Mouse (Mus musculus) retina, postnatal 7 days (tissue): ENCODE data around the gene Ghrl.

Source experiments
- DNase-seq: peaks from one replicate; pipeline ENCODE4 v3.0.0-alpha.2; 2012; ENCODE audit warnings: low read depth, low spot score

Gene Ghrl

DNA sequence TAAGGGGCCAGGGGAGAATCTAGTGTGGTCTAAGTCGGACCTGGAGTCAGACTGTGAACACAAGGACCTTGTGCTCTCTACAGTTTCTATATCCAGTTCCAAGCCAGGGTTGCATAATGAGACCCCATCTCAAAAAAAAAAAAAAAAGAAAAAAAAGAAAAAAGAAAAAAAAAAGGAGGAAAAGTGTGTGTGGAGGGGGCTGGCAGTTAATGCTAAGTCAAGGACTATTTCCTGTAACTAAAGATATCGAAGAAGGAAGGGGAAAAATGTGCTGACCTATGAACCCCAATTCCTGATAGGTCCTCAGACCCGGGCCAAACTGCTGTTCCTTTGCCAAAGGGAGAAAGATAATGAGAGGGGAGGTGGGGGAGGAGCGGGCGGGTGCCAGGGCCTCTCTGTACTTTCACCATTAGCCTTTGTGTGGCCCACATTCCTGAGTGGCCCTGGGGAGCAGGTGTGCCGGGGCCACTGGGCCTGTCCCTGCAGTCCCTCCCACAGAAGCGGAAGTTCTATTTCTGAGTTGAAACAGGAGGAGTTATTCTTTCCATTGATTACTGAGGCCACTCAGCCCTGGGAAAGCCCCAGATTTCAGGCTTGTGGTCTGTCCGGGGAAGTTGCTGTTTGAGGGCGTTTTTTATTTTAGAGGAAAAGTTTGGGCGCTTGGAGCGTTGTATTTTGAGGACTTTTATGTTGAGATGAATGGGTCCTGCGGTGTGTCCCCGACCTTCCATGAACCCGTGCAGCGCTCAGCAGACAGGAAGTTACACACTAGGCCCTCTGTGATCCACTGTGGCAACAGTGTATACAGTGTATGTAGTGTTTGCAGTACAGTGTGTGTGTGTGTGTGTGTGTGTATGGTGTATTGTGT is 51.2 kb downstream of the Ghrl start:
- no peak for DNase-seq

GRCm38 (mm10) chr6:113667611-113668122 is 52.0 kb downstream of the Ghrl start:
- no peak for DNase-seq
